Mouse (Mus musculus) 3T3-L1 (cell line): ENCODE results near the gene Dhx34.
A peak's percentile ranks its signal among the peaks of the same experiment; 100 is the strongest.
"Not testable (repeated sequence)": the region's sequence is repeated elsewhere in the genome, so short reads cannot be mapped to it uniquely, and the experiment has no call there.

ENCODE experiments used
- DNase-seq: peaks from one replicate; pipeline ENCODE4 v3.0.0-alpha.2; 2015; ENCODE audit warnings: low read depth, low spot score

Gene Dhx34

DNA sequence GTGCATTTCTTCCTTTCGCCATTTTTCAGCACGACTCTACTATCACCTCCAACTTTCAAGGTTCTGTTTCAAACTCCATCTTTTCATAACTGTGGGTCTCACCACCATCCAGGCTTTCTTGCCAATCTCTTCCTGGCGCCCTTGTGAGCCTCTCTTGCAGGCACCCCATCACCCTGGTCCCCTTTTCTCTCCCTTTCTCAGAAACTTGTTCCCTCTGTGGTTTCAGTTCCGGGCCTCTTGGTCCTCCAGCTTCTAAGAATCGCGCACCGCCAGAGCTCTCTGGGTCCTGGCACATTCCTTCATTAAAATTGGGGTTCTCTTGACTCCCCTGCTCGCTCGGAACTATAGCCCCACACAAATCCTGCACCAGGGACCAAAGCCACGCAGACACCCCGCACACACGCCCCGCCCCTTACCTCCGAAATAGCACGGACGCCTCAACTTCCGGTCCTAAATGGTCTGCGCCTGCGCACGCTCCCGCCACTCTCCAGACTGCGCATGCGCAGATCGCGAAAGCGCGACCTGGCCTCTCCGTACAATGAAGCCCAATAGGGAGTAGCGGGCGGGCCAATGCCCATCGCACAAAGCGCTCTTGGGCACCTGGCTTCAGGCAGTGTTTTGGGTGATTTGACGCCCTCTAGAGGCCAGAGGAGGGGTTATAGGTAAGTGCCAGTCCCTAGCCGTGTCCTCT lies at the start of gene Dhx34:
Gene Dhx34, minus strand, starts transcription at position 456 of the 691 bp plus-strand sequence.
- peak; percentile 95 for DNase-seq

DNA sequence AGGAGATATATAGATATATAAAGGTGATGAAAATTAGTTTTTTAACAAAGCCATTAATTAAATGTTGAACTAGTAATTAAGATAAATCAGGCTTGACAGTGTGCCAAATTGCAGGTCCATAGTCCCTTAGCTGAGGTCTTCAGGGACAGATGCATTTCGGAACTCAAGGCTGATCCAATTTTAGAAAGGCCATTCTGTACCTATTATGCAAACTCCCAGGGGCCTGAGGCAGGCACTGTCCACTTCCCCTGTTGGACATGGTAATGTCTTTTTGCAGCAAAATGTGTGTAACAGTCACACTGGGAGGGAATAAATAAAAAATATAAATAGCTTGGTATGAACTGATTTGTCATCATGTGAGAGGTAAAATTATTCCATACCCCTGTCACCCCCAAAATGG lies 49.3 kb upstream of the Dhx34 start:
- no peak for DNase-seq

DNA sequence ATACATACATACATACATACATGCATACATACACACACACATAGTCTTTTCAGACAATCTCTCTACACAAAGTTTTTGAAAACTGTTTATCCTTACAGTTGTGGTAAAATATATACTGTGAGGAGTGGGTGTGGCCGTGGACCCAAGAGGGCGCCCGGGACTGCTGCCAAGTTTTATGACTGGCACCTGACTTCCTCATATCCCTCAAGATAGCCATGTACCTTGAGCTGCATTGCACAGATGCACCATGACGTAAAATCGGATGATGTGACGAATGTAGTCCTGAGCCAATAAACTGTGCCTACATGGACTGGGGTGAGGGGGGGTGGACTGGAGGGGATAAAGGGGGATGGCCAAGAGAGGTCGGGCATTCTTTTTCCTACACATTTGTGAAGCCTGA lies 44.8 kb upstream of the Dhx34 start:
- DNase-seq = not testable (repeated sequence)

DNA sequence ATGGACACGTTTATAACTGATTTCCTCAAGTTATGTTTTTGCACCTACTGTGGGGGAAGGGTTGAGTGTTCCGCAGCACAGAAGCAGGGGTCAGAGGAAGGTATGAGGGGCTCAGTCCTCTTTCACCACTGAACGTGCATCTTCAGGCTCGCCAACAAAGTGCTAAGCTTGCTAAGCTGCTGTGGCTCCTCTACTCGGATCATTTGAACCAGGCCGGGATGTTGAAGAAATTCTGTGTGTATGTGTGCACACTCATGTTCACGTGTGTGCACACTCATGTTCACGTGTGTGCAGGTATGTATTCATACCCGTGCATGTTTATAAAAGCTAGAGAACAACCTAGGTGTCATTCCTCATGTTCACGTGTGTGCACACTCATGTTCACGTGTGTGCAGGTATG lies 44.0 kb upstream of the Dhx34 start:
- no peak for DNase-seq

DNA sequence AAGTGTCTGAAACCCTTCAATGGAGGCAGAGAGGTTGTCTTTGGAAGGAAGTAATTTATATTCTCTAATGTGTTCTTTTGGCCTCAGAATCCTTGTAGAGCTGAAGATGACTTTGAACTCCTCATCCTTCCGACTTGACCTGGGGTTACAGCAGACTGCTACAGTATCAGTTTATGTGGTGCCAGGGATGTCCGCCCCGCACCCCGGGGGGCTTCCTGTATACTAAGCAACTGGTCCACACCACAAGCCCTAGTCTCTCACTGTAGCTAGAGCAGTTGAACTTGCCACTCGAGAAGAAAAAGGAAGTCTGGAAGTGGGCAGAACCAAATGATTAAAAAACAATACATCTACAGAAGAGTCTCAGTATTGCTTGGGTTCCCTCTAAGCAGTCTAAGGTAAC lies 42.0 kb upstream of the Dhx34 start:
- no peak for DNase-seq

DNA sequence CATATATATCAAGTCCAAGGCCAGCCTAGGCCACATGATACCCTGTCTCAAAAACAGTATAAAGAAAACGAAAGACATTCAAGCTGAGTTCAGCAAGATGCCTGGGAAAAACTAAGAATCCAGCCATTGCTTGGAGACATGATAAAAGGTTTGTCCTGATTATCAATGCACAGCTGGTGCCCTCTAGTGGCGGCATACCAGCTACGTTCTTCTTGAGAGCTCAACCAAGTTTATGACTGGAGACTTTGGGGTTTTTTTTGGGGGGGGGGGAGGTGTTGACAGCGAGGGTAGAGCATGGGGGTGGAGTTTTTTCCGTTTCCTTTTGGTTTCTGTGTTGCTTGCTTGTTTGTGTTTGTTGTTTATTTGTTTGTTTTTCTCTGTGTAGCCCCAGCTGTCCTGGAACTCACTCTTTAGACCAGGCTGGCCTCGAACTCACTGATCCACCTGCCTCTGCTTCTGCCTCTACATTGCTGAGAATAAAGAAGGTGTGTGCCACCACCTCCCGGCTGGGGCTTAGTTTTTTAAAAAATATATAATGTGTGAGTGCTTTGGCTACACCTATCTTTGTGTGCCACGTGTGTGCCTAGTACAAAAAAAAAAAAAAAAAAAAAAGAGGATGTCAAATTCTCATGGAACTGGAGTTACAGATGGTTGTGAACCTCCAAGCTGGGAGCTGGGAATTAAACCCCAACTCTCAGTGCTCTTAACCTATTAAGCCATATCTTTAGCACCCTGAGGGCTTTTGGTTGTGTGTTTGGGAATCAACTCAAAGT lies 41.4 kb upstream of the Dhx34 start:
- DNase-seq = peak; percentile 89

DNA sequence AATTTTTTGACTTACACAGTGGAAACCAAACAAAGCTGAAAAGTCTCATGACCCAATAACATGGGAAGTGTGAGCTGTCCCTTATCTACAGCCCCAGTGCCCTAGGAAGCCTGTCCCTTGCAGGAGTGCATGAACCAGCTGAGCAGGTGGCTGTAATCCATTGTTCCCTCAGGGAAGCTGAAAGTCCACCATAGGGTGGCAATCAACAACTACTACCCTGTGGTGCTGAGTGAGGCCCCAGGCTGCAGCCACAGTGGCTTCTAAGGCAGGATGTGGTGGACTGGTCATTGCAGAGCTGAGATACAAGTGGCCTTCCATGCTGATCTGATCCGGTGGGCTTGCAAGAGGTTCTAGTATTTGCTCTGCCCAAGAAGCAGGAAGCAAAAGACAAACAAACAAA lies 39.3 kb upstream of the Dhx34 start:
- DNase-seq = no peak

DNA sequence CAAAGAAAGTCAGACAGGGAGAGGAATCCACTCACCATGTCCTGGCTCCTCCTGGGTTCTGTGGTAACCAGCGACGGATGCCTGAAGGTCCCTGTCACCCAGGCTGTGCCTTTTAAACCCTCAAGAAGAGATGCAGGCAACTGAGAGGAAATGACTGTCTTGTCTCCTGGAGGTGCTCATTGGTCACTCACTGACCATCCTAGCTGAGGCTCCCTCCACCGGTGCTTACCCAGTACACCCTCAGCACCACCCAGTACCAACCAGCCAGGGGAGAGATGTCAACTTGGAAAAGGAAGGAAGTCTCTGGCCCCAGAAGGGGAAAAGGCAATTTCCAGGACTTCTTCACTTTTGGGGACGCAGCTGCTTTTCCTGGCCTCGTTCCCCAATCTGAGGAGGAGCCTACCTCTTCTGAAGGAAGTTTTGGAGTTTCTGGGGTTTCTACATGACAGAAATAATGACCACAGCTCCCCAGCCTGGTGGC lies 37.3 kb upstream of the Dhx34 start, which contains the start of gene C5ar1:
Gene C5ar1, minus strand, starts transcription at position 431 of the 481 bp plus-strand sequence.
- DNase-seq = no peak

DNA sequence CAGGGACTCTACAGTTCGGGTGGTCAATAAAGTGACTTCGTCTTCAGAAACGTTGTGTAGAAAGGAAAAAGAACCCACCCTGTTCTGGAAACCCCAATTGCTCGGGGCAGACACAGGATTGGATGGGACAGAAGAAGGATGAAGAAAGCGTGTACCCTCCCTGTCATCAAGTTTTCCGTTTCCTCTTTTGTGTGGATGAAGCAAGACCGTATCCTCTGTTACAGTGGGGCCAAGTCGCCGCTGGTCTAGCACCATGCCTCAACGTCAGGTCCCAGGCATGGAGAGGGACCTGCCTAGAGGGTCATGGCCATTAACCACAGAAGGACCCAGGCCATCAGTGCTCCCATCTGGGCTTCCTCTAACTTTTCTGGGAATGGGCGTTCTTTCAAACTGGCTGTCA lies 36.0 kb upstream of the Dhx34 start:
- no peak for DNase-seq

DNA sequence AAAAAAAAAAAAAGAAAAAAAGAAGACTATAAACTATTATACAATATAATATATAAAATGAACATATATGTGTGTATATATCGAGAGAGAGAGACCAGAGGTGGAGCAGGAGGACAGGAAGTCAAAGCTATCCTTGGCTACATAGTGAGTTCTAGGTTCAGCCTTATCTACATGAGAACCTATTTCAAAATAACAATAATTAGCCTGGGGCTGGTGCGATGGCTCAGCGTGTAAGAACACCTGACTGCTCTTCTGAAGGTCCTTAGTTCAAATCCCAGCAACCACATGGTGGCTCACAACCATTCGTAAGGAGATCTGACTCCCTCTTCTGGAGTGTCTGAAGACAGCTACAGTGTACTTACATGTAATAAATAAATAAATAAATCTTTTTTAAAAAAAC lies 34.1 kb upstream of the Dhx34 start:
- not testable (repeated sequence) for DNase-seq

DNA sequence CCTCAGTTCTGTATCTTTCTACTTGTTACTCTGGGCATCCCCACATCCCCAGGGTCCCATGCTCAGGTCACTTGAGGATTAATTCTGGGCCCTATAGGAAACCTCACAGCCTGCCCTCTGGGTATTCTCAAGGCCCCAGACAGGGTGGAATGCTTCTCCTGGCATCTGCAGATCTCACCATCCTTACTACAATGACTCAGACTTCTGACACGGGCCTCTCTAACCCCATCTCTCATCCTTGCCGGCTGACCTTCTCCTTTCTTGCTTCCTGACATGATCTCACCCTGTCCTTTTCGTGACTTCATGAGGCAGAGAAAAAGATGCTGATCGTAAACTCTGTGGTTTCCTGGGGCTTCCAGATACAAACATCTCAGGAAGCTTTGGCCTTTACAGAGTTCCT lies 32.4 kb upstream of the Dhx34 start:
- DNase-seq = peak; percentile 71

DNA sequence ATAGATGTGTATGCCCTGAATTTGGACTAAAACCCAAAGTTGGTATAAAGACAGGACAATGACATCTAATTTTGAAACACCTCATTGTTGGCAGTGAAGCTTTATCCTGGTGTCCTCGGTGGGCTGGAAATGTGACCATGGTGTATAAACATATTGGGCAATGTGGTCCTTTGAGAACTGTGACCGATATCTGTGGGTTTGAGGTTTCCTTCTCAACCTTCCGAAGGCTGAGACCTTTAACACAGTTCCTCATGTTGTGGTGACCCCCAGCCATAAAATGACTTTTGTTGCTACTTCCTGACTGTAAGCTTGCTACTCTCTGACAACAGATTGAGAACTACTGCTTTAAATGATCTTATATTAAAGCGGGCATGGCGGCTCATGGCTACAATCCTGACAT lies 28.9 kb upstream of the Dhx34 start:
- DNase-seq = no peak

DNA sequence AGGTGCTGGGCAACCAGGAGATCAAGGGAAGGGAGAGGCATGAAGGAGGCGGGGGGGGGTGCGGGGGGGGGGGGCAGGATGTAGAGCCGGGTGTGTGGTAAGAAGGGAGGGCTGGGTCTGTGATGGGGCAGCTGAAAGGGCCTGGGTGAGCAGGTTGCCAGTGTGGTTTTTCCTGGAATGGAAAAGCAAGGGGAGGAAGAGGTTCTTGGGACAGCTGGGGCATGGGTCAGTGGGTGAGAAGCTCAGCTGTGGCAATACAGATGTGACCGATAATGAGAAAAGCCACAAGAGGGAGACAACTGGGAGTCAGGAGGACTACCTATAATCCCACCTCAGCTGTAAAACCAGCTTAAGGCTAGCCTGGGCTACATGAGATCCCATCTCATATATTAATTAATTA lies 24.1 kb upstream of the Dhx34 start:
- DNase-seq = no peak

DNA sequence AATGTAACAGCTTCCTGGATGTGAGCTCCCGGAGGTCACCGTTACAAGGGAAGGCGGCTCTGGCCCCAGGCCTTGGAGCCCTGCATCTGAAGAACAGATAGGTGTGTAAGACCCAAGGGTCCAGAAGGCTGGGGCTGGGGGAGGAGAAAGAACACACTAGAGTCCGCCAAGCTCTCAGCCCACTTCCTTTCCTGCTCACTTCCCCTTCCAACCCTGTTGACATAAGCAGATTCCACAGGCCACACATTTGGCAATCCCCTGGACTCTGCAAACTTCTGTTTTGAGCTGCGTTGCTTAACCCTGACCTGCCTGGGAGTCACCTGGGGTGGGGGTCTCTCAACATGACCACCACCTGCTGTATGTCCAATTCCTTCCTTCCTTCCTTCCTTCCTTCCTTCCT lies 22.2 kb upstream of the Dhx34 start, which contains the start of gene C5ar2:
Gene C5ar2, minus strand, starts transcription at position 88 of the 400 bp plus-strand sequence.
- no peak for DNase-seq

DNA sequence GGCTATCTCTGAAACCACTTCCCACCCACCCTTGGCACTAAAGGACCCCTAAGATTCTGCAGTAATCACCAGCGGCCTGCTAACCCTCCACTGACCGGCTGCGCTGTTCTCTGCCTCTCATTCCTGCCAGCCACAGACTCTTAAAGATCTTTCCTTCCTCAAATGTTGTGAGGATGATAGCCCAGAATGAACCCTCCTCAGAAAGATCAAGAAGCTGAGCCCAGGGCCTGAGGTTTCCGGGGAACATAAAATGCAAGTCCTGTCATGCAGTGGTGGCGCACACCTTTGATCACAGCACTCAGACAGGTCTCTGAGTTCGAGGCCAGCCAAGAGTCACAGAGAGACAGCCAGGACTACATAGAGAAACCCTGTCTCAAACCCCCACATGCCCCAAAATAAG lies 20.4 kb upstream of the Dhx34 start:
- DNase-seq = no peak

DNA sequence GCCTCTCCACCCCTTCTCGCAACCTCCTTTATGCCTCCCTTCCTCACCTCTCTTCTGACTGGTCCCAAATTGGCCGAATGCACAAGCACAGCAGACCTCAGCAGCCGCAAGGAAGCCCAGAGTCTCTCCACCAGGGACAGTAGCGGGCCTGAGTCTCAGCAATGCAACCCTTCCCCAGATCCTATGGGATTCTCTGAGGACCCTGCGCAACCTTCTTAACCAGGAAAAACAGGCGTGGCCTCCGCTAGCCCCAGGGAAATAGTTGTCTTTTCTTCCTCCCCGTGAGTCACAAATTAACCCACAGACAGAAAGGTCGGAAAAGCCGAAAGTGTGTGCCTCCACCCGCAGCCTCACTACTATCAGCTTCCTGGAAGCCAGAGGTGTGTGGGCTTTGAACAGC lies 19.9 kb upstream of the Dhx34 start:
- peak; percentile 24 for DNase-seq

DNA sequence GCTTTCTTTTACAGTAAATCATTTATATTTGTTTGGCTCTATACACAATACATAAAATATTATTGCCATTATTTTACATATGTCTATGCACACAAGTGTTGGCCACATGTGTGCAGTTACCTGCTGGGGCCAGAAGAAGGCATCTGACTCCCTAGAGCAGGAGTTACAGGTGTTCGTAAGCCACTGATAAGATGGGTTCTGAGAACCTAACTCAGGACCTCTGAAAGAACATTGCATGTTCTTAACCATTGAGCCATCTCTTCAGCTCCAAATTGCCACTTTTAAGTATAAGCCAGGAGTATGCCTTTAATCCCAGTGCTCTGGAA lies 19.1 kb upstream of the Dhx34 start:
- DNase-seq = no peak

DNA sequence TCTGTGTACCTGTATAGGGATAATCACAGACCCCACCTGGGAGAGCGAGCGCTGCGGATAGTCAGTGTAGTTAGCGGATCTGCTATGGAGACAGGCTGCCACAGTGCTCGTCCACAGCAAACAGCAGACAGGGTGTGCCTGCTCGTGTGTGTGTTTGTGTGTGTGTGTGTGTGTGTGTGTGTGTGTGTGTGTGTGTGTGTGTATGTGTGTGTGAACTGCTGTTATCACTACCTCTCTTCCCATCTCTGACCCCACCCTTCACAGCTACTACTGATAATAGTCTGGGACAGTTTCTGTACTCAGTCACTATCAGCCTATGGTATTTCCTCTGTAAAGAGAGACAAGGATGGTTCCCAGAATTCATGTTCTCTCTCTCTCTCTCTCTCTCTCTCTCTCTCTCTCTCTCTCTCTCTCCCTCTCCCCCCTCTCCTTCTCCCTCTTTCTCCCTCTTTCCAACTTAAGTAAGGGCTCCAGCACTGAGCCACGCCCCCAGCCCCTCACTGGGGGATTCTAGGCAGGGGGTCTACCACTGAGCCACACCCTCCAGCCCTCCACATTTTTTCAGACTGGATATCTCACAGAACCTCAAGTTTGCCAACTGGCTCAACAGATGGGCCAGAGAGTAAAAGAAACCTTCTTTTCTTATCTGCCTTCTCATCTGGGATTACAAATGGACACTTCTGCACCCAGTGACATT lies 18.6 kb upstream of the Dhx34 start:
- DNase-seq = no peak

DNA sequence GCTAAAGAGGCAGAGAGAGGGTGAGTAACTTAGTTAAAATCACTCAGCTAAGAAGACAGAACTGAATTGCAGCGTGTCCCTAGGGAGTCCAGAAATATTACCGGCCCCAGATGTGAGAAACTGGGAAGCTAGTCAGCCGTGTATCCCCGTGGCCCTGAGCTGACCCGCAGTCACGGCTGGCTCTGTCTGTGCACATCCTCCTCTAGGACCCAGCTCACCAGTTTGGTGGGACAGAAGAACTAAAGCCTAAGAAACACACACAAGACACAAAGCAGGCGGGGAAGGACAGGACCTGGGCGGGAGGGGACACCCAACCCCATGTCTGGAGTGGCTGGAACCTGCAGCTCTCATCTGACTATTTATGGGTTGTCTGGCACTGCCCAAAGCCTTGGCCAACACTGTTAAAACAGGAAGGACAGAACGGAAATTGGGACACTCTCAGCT lies 17.7 kb upstream of the Dhx34 start:
- DNase-seq = peak; percentile 33

DNA sequence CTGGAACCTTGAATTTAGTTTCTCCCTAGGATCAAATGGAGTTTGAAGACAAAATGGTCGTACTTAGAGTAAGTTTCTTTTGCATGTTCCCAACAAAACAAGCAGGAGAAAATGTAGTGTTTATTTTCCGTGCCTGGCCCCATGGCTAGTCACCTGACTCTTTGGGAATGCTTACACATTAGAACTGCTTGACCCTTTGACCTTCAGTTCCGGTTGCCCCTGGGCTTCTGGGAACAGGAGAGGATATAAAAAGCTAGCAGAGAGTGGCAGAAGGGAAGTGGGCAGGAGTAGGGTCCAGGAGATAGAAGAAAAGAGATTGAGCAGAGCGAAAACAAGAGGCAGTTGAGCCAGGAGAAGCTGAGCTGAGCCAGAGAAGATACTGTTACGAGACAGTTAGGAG lies 8.0 kb upstream of the Dhx34 start:
- DNase-seq = peak; percentile 27

DNA sequence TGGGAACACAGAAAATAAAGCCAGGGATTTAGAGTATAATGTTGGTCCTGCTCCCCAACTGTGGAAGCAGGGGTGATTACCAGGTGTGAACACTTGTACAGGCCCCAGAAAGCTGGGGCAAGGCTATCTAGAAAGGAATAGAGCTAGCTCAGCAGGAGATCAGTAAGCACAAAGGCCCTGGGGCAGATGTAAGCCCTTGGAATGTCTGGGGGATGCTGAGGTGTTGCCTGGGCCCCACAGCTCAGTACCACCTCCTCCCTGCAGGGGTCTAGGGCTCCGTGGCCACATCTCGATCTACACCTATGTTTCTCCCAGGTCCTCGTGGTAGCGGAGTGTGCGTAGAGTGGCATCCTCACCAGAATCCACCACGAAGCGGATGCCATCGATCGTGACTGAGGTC lies 7.9 kb downstream of the Dhx34 start:
- DNase-seq = no peak

DNA sequence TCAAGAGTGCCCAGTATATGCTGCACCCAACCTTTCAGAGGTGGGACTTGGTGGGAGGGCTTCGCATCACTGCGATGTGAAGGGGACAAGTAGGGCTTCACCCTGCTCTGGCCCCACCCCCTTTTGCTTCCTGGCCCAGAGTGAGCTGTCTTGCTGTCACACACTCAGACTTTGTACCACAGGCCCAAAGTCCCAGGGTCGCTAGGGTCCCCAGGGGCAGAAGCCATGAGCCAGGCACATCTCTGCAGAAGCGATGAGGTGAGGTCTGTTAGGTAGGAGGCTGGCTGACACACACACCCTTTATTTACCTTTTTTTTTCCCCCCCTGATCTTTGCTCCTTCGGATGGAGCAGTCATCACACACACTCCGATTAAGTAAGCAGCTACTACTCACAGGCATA lies 8.6 kb downstream of the Dhx34 start:
- no peak for DNase-seq
